Mouse (Mus musculus): ENCODE data around the gene Gm45717.

- TF ChIP-seq CTCF (IDR thresholded peaks at IDR 0.05; ENCODE audit: insufficient read depth, low read depth, low read length): no peak
- no peak for TF ChIP-seq POLR2A (IDR thresholded peaks at IDR 0.05; ENCODE audit: insufficient read depth, low read depth, low read length)
Observed at GRCm38 (mm10) chr7:140905642-140906081, 50.1 kb downstream of the Gm45717 start.

All from olfactory bulb, adult 2 months (tissue).